Mouse (Mus musculus) lung, postnatal 14 days (tissue): ENCODE data around the gene Gm8947.
"Not testable (repeated sequence)": the region's sequence is repeated elsewhere in the genome, so short reads cannot be mapped to it uniquely, and the experiment has no call there.

Experiments
- DNase-seq: peaks from one replicate; pipeline ENCODE4 v3.0.0; 2021

The Gm8947 gene

DNA sequence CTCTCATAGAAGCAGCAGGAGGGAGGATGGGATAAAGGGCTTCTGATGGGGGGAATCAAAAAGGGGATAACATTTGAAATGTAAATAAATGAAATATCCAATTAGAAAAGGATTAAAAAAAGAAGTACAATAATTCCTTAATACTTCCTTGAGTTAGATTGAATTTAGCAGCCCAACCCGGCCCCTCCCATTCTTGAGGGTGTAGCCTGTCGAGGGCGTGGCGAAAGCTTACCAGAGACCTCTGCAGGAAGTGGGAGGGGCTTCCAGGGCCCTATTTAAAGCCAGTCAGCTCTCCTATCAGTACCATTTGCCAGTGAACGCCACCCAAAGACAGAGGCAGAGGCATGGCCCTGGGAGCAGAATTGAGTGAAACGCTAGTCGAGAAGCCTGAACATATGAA lies 9.9 kb upstream of the Gm8947 start, which contains the start of gene Gm47985:
Gene Gm47985, plus strand, starts transcription at position 272 of the 400 bp plus-strand sequence.
- not testable (repeated sequence) for DNase-seq

DNA sequence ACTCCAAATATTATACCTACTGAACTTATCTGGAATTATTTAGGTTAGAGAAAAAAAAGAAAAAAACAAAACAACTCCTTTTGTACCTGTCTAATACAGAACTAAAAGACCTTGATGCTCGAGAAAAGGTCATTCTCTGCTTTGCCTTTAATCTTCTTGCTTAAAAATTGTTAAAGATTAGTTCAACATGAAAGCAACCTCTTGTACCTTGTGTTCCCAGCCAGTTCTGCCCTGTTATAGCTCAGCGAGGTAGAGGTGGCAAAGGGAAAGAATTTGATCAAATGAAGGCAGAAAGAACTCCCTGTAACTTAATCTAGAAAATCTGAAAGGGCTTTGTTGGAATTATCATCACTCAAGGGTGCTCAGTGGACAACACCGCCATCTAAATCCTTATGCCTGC lies 6.0 kb upstream of the Gm8947 start:
- DNase-seq = not testable (repeated sequence)

DNA sequence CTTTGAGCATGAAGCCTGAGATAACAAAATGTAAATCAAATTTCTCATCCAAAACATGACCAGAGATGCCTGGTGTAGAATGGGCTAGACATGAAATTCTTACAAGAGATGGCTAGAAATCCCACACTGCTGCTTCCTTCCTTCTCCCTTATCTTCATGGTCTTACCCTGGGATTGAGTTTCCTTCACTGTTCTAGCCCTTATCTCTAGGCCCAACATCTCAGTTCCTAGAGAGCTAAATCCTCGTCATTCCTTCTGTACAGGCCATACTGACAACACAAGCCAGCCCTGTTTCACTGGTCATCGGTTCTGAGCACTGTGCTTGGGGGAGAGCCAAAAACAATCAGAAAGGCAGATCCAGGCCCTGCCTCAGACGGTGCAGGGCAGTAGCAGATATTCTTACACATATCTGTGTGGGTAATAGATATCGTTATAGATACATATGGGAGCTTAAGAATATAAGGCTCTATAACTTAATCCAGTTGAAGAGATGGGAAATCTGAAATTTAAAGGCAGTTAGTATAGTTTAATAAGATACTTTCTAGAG lies 5.2 kb upstream of the Gm8947 start:
- not testable (repeated sequence) for DNase-seq

DNA sequence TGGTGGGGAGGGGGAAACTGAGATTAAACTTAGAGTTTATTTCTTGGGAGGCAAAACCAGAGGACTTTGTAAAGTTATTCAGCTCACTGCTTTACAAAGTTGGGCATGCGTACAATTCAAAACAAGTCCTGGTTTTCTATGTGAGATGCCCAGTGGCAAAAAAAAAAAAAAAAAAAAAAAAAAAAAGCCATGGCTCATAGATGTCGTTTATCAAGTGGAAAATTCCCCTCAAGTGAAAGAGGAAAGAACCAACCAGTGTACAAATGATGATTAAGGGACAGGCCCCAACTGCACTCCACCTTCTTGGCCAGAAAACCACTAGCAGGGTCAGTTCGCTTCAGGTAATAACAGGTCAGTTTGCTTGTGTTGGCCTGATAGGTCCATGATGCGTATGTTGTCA lies 3.7 kb upstream of the Gm8947 start:
- DNase-seq = no peak

DNA sequence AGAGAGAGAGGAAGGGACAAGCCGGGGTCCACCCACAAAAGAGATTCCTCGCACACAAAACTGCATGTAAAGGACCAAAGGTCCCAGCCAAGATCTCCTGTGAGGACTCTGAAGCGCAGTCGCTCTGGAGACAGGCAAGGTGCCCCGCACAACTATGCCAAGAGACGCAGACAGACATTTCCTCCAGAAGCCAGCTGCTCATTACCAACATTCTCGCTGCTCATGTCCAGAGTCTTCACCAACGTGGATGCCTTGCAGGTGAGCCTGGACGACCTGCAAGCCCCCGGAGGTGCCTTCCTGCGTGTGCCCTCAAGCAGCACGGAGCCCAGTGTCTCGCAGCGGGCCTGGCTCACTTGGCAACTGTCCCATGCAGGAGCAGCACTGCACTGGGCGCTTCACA lies 563 bp downstream of the Gm8947 start:
- not testable (repeated sequence) for DNase-seq

DNA sequence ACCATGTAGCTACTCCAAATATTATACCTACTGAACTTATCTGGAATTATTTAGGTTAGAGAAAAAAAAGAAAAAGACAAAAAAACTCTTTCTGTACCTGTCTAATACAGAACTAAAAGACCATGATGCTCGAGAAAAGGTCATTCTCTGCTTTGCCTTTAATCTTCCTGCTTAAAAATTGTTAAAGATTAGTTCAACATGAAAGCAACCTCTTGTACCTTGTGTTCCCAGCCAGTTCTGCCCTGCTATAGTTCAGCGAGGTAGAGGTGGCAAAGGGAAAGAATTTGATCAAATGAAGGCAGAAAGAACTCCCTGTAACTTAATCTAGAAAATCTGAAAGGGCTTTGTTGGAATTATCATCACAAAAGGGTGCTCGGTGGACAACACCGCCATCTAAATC lies 3.8 kb downstream of the Gm8947 start:
- DNase-seq = not testable (repeated sequence)

DNA sequence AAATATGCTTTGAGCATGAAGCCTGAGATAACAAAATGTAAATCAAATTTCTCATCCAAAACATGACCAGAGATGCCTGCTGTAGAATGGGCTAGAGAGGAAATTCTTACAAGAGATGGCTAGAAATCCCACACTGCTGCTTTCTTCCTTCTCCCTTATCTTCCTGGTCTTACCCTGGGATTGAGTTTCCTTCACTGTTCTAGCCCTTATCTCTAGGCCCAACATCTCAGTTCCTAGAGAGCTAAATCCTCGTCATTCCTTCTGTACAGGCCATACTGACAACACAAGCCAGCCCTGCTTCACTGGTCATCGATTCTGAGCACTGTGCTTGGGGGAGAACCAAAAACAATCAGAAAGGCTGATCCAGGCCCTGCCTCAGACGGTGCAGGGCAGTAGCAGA lies 4.5 kb downstream of the Gm8947 start:
- not testable (repeated sequence) for DNase-seq

DNA sequence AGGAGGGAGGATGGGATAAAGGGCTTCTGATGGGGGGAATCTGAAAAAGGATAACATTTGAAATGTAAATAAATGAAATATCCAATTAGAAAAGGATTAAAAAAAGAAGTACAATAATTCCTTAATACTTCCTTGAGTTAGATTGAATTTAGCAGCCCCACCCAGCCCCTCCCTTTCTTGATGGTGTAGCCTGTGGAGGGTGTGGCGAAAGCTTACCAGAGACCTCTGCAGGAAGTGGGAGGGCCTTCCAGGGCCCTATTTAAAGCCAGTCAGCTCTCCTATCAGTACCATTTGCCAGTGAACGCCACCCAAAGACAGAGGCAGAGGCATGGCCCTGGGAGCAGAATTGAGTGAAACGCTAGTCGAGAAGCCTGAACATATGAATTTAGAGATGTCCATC lies 5.9 kb downstream of the Gm8947 start, which contains the start of gene Gm47995:
Gene Gm47995, plus strand, starts transcription at position 329 of the 400 bp plus-strand sequence.
- DNase-seq = not testable (repeated sequence)

DNA sequence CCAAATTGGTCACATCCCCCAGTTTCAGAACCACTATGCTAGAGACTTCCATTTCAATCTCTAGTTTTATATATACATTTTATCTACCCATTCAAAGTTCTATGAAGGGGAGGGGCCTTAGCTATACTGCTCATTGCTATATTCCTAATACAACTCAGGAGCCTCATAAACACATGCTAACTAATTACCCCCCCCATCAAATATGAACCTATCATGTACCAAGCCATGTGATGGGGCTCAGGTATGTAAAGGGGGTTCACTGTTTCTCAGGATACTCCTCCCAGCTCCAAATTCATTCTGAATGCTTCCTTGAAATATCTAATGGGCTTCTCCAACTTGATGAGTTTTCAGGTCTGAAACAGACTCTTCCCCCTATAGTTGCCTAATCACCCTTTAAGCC lies 8.4 kb downstream of the Gm8947 start:
- DNase-seq = not testable (repeated sequence)

DNA sequence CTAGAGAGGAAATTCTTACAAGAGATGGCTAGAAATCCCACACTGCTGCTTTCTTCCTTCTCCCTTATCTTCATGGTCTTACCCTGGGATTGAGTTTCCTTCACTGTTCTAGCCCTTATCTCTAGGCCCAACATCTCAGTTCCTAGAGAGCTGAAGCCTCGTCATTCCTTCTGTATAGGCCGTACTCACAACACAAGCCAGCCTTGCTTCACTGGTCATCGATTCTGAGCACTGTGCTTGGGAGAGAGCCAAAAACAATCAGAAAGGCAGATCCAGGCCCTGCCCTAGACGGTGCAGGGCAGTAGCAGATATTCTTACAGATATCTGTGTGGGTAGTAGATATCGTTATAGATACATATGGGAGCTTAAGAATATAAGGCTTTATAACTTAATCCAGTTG lies 10.6 kb downstream of the Gm8947 start:
- not testable (repeated sequence) for DNase-seq

DNA sequence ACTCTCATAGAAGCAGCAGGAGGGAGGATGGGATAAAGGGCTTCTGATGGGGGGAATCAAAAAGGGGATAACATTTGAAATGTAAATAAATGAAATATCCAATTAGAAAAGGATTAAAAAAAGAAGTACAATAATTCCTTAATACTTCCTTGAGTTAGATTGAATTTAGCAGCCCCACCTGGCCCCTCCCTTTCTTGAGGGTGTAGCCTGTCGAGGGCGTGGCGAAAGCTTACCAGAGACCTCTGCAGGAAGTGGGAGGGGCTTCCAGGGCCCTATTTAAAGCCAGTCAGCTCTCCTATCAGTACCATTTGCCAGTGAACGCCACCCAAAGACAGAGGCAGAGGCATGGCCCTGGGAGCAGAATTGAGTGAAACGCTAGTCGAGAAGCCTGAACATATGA lies 11.6 kb downstream of the Gm8947 start, which contains the start of gene 3110040M04Rik:
Gene 3110040M04Rik, plus strand, starts transcription at position 304 of the 400 bp plus-strand sequence.
- DNase-seq = not testable (repeated sequence)

DNA sequence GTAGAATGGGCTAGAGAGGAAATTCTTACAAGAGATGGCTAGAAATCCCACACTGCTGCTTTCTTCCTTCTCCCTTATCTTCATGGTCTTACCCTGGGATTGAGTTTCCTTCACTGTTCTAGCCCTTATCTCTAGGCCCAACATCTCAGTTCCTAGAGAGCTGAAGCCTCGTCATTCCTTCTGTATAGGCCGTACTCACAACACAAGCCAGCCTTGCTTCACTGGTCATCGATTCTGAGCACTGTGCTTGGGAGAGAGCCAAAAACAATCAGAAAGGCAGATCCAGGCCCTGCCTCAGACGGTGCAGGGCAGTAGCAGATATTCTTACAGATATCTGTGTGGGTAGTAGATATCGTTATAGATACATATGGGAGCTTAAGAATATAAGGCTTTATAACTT lies 16.3 kb downstream of the Gm8947 start:
- not testable (repeated sequence) for DNase-seq

DNA sequence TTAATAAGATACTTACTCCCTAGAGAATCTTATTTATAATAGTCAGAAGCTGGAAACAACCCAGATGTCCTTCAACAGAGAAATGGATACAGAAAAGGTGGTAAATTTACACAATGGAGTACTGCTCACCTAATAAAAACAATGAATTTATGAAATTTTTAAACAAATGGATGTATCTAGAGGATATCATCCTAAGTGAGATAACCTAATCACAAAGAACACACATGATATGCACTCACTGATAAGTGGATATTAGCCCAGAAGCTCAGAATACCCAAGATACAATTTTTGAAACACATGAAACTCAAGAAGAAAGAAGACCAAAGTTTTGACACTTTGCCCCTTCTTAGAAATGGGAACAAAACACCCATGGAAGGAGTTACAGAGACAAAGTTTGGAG lies 16.8 kb downstream of the Gm8947 start:
- not testable (repeated sequence) for DNase-seq

DNA sequence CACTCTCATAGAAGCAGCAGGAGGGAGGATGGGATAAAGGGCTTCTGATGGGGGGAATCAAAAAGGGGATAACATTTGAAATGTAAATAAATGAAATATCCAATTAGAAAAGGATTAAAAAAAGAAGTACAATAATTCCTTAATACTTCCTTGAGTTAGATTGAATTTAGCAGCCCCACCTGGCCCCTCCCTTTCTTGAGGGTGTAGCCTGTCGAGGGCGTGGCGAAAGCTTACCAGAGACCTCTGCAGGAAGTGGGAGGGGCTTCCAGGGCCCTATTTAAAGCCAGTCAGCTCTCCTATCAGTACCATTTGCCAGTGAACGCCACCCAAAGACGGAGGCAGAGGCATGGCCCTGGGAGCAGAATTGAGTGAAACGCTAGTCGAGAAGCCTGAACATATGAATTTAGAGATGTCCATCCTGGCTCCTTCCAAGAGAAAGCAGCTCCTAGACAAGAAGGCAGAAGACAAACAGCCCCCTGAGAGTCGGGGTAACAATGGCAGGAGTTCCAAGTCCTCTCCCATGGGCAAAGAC lies 17.7 kb downstream of the Gm8947 start, which contains the start of gene Gm47996:
Gene Gm47996, plus strand, starts transcription at position 308 of the 532 bp plus-strand sequence.
- not testable (repeated sequence) for DNase-seq

DNA sequence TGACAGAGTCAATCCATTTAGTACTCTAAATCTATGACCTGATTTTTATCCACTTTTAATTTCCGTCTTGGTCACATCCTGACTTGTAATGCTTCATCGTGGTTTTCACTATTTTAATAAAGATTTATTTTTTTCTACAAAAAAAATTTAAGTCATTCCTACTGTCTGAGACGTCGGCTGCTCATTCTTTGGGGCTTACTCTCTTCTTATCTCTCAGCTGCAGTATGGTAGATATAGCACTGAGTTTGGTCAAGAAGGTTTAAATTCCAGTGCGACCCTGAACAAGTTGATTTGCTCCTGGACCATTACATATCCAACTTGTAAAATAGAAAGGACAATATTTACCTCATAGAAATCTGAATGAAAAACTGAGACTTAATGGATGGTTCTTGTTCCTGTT lies 19.5 kb downstream of the Gm8947 start:
- DNase-seq = not testable (repeated sequence)

DNA sequence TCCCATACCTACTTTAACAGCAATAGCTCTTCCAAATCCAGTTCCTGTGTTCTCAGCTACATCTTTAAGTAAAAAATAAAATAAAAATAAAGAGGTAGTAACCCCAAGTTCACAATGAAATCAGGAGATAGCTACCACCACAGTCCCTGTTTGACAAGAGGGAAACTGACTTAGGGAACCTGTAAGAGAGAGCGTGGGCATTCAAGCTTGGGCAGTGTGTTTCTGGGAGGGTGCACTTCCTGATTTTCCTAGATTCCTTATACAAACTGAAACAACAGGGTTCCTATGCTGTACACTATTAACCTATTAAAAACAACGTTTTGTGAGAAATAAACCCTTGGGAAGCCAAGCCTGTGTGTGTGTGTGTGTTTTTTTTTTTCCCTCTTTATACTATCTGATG lies 22.7 kb downstream of the Gm8947 start:
- no peak for DNase-seq

DNA sequence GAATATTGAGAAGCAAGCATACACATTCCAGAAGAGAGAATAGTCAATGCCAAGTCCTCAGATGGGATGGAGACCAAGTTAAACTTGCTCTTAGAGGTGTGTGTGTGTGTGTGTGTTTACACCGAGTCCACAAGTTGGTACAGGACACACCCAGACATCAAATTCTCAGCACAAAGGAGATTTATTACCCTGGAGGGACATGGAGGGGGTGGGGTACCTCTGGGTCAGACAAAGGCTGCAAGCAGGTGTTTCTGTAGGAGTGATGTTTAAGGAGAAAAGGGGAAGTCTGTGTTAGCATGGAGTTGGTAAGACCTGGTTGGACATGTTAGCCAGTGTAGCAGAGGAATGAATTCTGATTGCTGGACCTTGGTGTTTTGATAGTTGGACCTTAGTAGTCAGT lies 23.8 kb downstream of the Gm8947 start:
- no peak for DNase-seq

DNA sequence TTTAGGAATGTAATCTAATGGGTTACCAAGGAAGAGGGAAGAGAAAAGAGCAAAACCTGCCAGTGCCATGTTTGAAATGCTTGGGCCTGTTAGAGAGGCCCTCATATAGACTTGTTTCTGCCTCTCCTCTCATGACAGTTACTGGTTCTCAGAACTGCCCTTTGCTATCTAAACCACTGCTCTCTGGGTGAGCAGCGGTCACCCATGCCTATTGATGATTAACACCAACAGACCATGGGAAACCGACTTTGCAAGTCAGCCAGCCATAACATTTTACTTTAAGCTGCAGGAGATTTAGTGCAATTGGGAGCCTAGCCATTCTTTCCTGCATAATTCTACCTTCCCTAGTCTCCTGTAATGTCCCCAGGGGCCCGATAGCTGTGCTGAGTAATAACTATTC lies 24.2 kb downstream of the Gm8947 start:
- no peak for DNase-seq

DNA sequence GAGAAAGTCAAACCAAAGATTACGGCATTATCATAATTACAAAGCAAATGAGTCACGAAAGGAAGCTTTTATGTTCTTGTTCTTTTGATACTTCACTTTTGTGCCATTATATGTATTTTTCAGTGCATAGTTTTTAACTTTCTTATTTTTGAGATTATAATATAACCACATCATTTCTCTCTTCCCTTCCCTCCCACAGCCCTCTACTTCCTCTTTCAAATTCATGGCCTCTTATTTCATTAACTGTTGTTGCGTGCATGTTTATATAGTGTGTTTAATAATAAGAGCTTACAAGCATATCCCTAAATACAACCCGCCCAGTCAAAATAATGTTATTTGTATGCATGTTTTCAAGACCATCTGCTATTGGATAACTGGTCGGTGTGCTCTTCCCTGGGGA lies 26.9 kb downstream of the Gm8947 start:
- no peak for DNase-seq

DNA sequence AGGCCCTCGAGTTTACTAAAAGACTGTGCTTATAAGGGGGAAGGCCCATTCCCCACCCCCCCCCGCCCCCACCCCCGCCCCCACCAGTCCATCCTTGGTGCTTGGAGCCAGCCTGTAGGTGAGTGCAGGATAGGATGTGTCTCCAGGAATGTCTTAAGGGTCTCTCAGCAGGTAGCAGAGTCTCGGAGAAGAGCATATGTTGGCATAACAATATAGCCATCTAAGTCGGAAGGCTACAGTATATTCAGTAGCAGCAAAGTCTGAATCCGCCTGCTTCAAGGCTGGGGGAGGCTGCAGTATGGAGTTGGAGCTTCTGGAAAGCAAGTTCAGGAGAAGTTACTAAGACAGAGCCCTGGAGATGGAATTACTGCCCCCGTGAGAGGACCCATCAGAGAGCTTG lies 27.9 kb downstream of the Gm8947 start:
- no peak for DNase-seq

DNA sequence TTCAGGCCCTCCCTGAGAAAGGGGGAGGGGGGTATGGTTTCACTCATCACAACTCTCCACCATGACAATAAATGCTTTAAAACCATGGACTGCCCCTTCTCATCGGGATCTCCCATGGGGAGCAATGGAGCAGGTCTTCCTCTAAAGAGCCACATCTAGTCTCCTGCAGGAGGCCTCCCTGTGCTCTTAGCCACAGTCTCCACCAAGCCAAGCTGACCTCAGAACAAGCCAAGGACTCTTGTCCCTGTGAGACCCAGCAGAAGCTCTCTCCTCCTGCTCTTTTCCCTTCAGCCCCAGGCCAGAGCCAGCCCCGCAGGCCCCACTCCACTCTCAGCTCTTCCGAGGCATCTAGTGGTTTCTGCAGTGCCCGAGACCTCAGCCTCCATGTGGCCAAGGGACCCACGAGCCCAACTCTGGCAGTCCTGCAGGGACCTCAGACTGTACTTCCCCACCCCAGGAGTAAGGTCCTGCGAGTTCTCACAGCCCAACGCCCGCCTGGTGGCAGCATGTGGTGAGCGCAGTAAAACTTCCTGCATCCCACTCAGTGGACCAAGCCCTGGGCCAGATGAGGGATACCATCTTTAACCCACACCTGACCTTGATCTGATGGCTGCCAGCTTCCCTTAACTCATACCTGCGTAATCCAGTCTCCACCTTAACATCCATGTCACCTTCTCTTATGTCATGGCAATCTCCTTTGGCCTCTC lies 30.5 kb downstream of the Gm8947 start:
- DNase-seq = no peak

DNA sequence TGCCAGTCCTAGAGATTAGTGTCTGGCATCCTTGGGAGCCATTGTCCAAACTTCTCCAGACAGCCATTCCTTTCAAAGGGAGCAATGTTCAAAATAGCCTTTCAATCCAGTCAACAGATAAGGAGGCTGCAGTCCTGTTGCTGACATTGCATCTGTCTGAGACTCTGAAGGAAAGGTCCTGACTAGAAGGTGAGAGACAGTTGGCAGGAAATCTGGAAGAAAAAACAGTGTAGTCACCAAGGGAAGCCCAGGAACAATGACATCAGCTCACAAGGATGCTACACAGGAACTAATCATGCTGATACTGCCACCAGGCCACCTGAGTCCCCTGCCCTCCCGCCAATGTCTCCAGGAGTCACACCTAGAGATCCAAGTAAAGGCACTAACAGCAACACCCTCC lies 31.2 kb downstream of the Gm8947 start:
- no peak for DNase-seq

DNA sequence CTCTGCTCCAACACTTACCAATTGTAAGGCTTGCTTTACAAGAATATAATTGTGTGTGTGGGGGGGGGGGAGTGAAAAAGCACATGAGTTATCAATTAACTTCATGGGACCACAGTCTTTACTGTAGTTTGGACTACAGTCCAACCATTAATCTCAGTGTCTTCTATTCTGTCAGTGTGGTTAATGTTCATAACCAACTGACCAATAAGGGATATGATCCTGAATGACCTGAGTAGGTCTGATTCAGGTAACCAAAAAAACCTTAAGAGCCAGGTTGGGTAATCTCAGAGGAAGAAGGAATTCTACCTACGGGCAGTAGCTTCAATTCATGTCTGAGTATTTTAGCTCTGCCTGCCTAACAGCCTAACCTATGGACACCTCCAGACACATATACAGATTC lies 32.4 kb downstream of the Gm8947 start:
- no peak for DNase-seq

DNA sequence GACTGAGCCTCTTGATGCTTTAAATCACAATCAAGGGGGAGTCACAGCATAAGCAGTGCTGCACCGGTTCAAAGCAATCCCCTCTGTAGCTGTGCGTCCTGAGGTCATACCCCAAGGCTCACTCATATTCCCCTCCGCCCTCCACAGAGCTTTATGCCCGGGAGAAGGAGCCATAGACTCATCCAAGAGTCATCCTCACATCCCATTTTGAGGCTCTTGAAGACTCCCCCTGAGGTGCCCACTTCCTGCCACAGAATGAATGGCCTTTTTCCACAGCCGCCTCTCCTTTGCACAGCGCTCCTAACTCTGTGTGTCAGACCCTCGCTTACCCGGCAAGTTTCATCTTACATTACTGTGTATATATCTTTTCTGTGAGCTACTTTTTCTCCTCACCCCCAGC lies 35.3 kb downstream of the Gm8947 start:
- no peak for DNase-seq
